Mouse (Mus musculus): ENCODE measurements around the gene Wwc2. TPM values are rescaled to one million over a fixed set of nuclear protein-coding genes. Genes with fewer than 3 reads are reported as not detected.

Gene Wwc2
- polyA plus RNA-seq, 1 experiment: 10.5 TPM

- TF ChIP-seq CTCF (IDR thresholded peaks at IDR 0.05; ENCODE audit: extremely low read depth, insufficient read depth, low read length) (no peak), POLR2A (IDR thresholded peaks at IDR 0.05; ENCODE audit: extremely low read depth, insufficient read depth, low read length) (no peak)
- H3K4me1 ChIP-seq (ENCODE audit: control insufficient read depth, insufficient read depth, low read length): no peaks in the 10 kb centered on the region
- H3K27ac ChIP-seq (ENCODE audit: insufficient read depth, low read length): no peak overlapping the region
- no peak overlapping the region for H3K4me3 ChIP-seq (ENCODE audit: insufficient read depth, low read length)
Measured at GRCm38 (mm10) chr8:48011871-48012270, 21.1 kb upstream of the Wwc2 start.

GRCm38 (mm10) chr8:48010977-48011376 lies 20.3 kb upstream of the Wwc2 start:
- Histone ChIP-seq H3K27ac (ENCODE audit: insufficient read depth, low read length) (no peak overlapping the region), H3K4me3 (ENCODE audit: insufficient read depth, low read length) (no peak overlapping the region), H3K4me1 (ENCODE audit: control insufficient read depth, insufficient read depth, low read length) (no peaks in the 10 kb centered on the region)
- TF ChIP-seq POLR2A (IDR thresholded peaks at IDR 0.05; ENCODE audit: extremely low read depth, insufficient read depth, low read length): no peak
- TF ChIP-seq CTCF (IDR thresholded peaks at IDR 0.05; ENCODE audit: extremely low read depth, insufficient read depth, low read length): no peak

GRCm38 (mm10) chr8:48009399-48009798 lies 18.7 kb upstream of the Wwc2 start:
- TF ChIP-seq CTCF (IDR thresholded peaks at IDR 0.05; ENCODE audit: extremely low read depth, insufficient read depth, low read length) (no peak), POLR2A (IDR thresholded peaks at IDR 0.05; ENCODE audit: extremely low read depth, insufficient read depth, low read length) (no peak)
- no peak overlapping the region for H3K4me3 ChIP-seq (ENCODE audit: insufficient read depth, low read length)
- no peaks in the 10 kb centered on the region for H3K4me1 ChIP-seq (ENCODE audit: control insufficient read depth, insufficient read depth, low read length)
- no peak overlapping the region for H3K27ac ChIP-seq (ENCODE audit: insufficient read depth, low read length)

- no peak for TF ChIP-seq CTCF (IDR thresholded peaks at IDR 0.05; ENCODE audit: extremely low read depth, insufficient read depth, low read length)
- TF ChIP-seq POLR2A (IDR thresholded peaks at IDR 0.05; ENCODE audit: extremely low read depth, insufficient read depth, low read length): no peak
- H3K27ac ChIP-seq (ENCODE audit: insufficient read depth, low read length): no peak overlapping the region
- no peaks in the 10 kb centered on the region for H3K4me1 ChIP-seq (ENCODE audit: control insufficient read depth, insufficient read depth, low read length)
- no peak overlapping the region for H3K4me3 ChIP-seq (ENCODE audit: insufficient read depth, low read length)
Measured at GRCm38 (mm10) chr8:48008936-48009335, 18.2 kb upstream of the Wwc2 start.

- TF ChIP-seq CTCF (IDR thresholded peaks at IDR 0.05; ENCODE audit: extremely low read depth, insufficient read depth, low read length) (no peak), POLR2A (IDR thresholded peaks at IDR 0.05; ENCODE audit: extremely low read depth, insufficient read depth, low read length) (no peak)
- H3K27ac ChIP-seq (ENCODE audit: insufficient read depth, low read length): no peak overlapping the region
- H3K4me3 ChIP-seq (ENCODE audit: insufficient read depth, low read length): no peak overlapping the region
- no peaks in the 10 kb centered on the region for H3K4me1 ChIP-seq (ENCODE audit: control insufficient read depth, insufficient read depth, low read length)
Measured at GRCm38 (mm10) chr8:48006869-48007268, 16.1 kb upstream of the Wwc2 start.

GRCm38 (mm10) chr8:48002551-48002950 lies 11.8 kb upstream of the Wwc2 start:
- Histone ChIP-seq H3K4me1 (ENCODE audit: control insufficient read depth, insufficient read depth, low read length) (no peaks in the 10 kb centered on the region), H3K27ac (ENCODE audit: insufficient read depth, low read length) (no peak overlapping the region), H3K4me3 (ENCODE audit: insufficient read depth, low read length) (no peak overlapping the region)
- TF ChIP-seq CTCF (IDR thresholded peaks at IDR 0.05; ENCODE audit: extremely low read depth, insufficient read depth, low read length) (no peak), POLR2A (IDR thresholded peaks at IDR 0.05; ENCODE audit: extremely low read depth, insufficient read depth, low read length) (no peak)

- Histone ChIP-seq H3K4me1 (ENCODE audit: control insufficient read depth, insufficient read depth, low read length) (no peaks in the 10 kb centered on the region), H3K27ac (ENCODE audit: insufficient read depth, low read length) (no peak overlapping the region), H3K4me3 (ENCODE audit: insufficient read depth, low read length) (no peak overlapping the region)
- TF ChIP-seq POLR2A (IDR thresholded peaks at IDR 0.05; ENCODE audit: extremely low read depth, insufficient read depth, low read length) (no peak), CTCF (IDR thresholded peaks at IDR 0.05; ENCODE audit: extremely low read depth, insufficient read depth, low read length) (no peak)
Measured at GRCm38 (mm10) chr8:48001395-48001794, 10.7 kb upstream of the Wwc2 start.

- Histone ChIP-seq H3K4me3 (ENCODE audit: insufficient read depth, low read length) (no peak overlapping the region), H3K4me1 (ENCODE audit: control insufficient read depth, insufficient read depth, low read length) (no peaks in the 10 kb centered on the region), H3K27ac (ENCODE audit: insufficient read depth, low read length) (no peak overlapping the region)
- TF ChIP-seq POLR2A (IDR thresholded peaks at IDR 0.05; ENCODE audit: extremely low read depth, insufficient read depth, low read length) (no peak), CTCF (IDR thresholded peaks at IDR 0.05; ENCODE audit: extremely low read depth, insufficient read depth, low read length) (no peak)
Measured at GRCm38 (mm10) chr8:47996712-47997111, 6.0 kb upstream of the Wwc2 start.

- TF ChIP-seq POLR2A (IDR thresholded peaks at IDR 0.05; ENCODE audit: extremely low read depth, insufficient read depth, low read length): no peak
- TF ChIP-seq CTCF (IDR thresholded peaks at IDR 0.05; ENCODE audit: extremely low read depth, insufficient read depth, low read length): no peak
- no peak overlapping the region for H3K27ac ChIP-seq (ENCODE audit: insufficient read depth, low read length)
- H3K4me1 ChIP-seq (ENCODE audit: control insufficient read depth, insufficient read depth, low read length): no peaks in the 10 kb centered on the region
- H3K4me3 ChIP-seq (ENCODE audit: insufficient read depth, low read length): no peak overlapping the region
Measured at GRCm38 (mm10) chr8:47996126-47996525, 5.4 kb upstream of the Wwc2 start.

GRCm38 (mm10) chr8:47995391-47995790 lies 4.7 kb upstream of the Wwc2 start:
- TF ChIP-seq POLR2A (IDR thresholded peaks at IDR 0.05; ENCODE audit: extremely low read depth, insufficient read depth, low read length) (no peak), CTCF (IDR thresholded peaks at IDR 0.05; ENCODE audit: extremely low read depth, insufficient read depth, low read length) (no peak)
- H3K4me1 ChIP-seq (ENCODE audit: control insufficient read depth, insufficient read depth, low read length): no peaks in the 10 kb centered on the region
- H3K4me3 ChIP-seq (ENCODE audit: insufficient read depth, low read length): no peak overlapping the region
- H3K27ac ChIP-seq (ENCODE audit: insufficient read depth, low read length): no peak overlapping the region
